Mouse (Mus musculus): Measurements from ENCODE around the gene Med21.

Gene Med21

GRCm38 (mm10) chr6:146678136-146679070 is 36.1 kb downstream of the Med21 start:
- DNase-seq (ENCODE audit: low spot score in 2 of 2) = no peak

- DNase-seq (ENCODE audit: low spot score in 2 of 2) = no peak
Measured at GRCm38 (mm10) chr6:146683881-146684280, 41.5 kb downstream of the Med21 start.

GRCm38 (mm10) chr6:146685781-146686308 is 43.5 kb downstream of the Med21 start:
- DNase-seq (ENCODE audit: low spot score in 2 of 2) = no peak

- DNase-seq (ENCODE audit: low spot score in 2 of 2) = no peak
Measured at GRCm38 (mm10) chr6:146686463-146687196, 44.3 kb downstream of the Med21 start.

GRCm38 (mm10) chr6:146688010-146688409 is 45.7 kb downstream of the Med21 start:
- DNase-seq (ENCODE audit: low spot score in 2 of 2) = no peak

- DNase-seq (ENCODE audit: low spot score in 2 of 2) = no peak
Measured at GRCm38 (mm10) chr6:146688861-146689260, 46.5 kb downstream of the Med21 start.

- DNase-seq (ENCODE audit: low spot score in 2 of 2) = no peak
Measured at GRCm38 (mm10) chr6:146697767-146698166, 55.4 kb downstream of the Med21 start.

GRCm38 (mm10) chr6:146698376-146698775 is 56.0 kb downstream of the Med21 start:
- DNase-seq (ENCODE audit: low spot score in 2 of 2) = no peak

All from right cerebral cortex, postnatal 36 days (tissue).